Mouse (Mus musculus): ENCODE data around the gene Psmf1. TPM values are rescaled to one million over a fixed set of nuclear protein-coding genes. Genes with fewer than 3 reads are reported as not detected.

The Psmf1 gene
- polyA plus RNA-seq, 1 experiment from 2014 or later = 47.2 TPM

- no peak for ATAC-seq (ENCODE audit: insufficient number of reproducible peaks, insufficient read depth, low FRiP score, low TSS enrichment, low read depth)
- WGBS = 40% methylated on average over 9 of the region's 9 CpGs
- no peak overlapping the region for H3K4me3 ChIP-seq (replicated peaks)
- no peaks in the 10 kb centered on the region for H3K27me3 ChIP-seq
- no peaks in the 10 kb centered on the region for H3K36me3 ChIP-seq
- no peak overlapping the region for H3K4me2 ChIP-seq
- 0 out of 2 replicates have a peak, but pooled peaks cover 3% of the 10 kb centered on the region for H3K9me3 ChIP-seq
- peaks cover 10% of the 10 kb centered on the region for H3K4me1 ChIP-seq (replicated peaks)
- H3K9ac ChIP-seq (replicated peaks) = no peak overlapping the region
- H3K27ac ChIP-seq = no peak overlapping the region
These were observed 12.5 kb upstream of the Psmf1 start for GRCm38 (mm10) chr2:151756277-151757061.

GRCm38 (mm10) chr2:151751330-151751729 lies 7.3 kb upstream of the Psmf1 start:
- 82% methylated on average over 5 of the region's 5 CpGs for WGBS
- ATAC-seq (ENCODE audit: insufficient number of reproducible peaks, insufficient read depth, low FRiP score, low TSS enrichment, low read depth) = no peak

GRCm38 (mm10) chr2:151747847-151748705 lies 4.1 kb upstream of the Psmf1 start:
- 38% methylated on average over 19 of the region's 19 CpGs for WGBS
- no peaks in the 10 kb centered on the region for H3K9me3 ChIP-seq
- H3K27me3 ChIP-seq = 0 out of 2 replicates have a peak, but pooled peaks cover 3% of the 10 kb centered on the region
- no peak overlapping the region for H3K4me3 ChIP-seq (replicated peaks)
- no peak overlapping the region for H3K27ac ChIP-seq
- H3K9ac ChIP-seq (replicated peaks) = no peak overlapping the region
- H3K4me1 ChIP-seq (replicated peaks) = no peaks in the 10 kb centered on the region
- no peak overlapping the region for H3K4me2 ChIP-seq
- ATAC-seq (ENCODE audit: insufficient number of reproducible peaks, insufficient read depth, low FRiP score, low TSS enrichment, low read depth) = peak; percentile 71; the same call in 1 of the 2 replicates
- H3K36me3 ChIP-seq = no peaks in the 10 kb centered on the region

More at GRCm38 (mm10) chr2:151751330-151751729, 7.3 kb upstream of the Psmf1 start:
- Histone ChIP-seq H3K4me2 (no peak overlapping the region), H3K27me3 (no peaks in the 10 kb centered on the region), H3K4me3 (replicated peaks) (no peak overlapping the region), H3K9ac (replicated peaks) (no peak overlapping the region), H3K27ac (no peak overlapping the region), H3K9me3 (no peaks in the 10 kb centered on the region), H3K4me1 (replicated peaks) (no peaks in the 10 kb centered on the region), H3K36me3 (no peaks in the 10 kb centered on the region)

GRCm38 (mm10) chr2:151742850-151743679 lies 921 bp downstream of the Psmf1 start:
- no peak overlapping the region for H3K4me3 ChIP-seq (replicated peaks)
- no peak for ATAC-seq (ENCODE audit: insufficient number of reproducible peaks, insufficient read depth, low FRiP score, low TSS enrichment, low read depth)
- 64% methylated on average over 6 of the region's 6 CpGs for WGBS
- H3K4me2 ChIP-seq = no peak overlapping the region
- no peak overlapping the region for H3K9ac ChIP-seq (replicated peaks)
- H3K4me1 ChIP-seq (replicated peaks) = peaks cover 19% of the 10 kb centered on the region
- no peaks in the 10 kb centered on the region for H3K9me3 ChIP-seq
- H3K27ac ChIP-seq = no peak overlapping the region
- H3K36me3 ChIP-seq = no peaks in the 10 kb centered on the region
- 0 out of 2 replicates have a peak, but pooled peaks cover 3% of the 10 kb centered on the region for H3K27me3 ChIP-seq

GRCm38 (mm10) chr2:151742084-151742483 lies 1.9 kb downstream of the Psmf1 start:
- Histone ChIP-seq H3K9me3 (no peaks in the 10 kb centered on the region), H3K36me3 (no peaks in the 10 kb centered on the region), H3K4me3 (replicated peaks) (no peak overlapping the region), H3K4me1 (replicated peaks) (peaks cover 19% of the 10 kb centered on the region), H3K27ac (no peak overlapping the region), H3K4me2 (no peak overlapping the region), H3K9ac (replicated peaks) (no peak overlapping the region), H3K27me3 (0 out of 2 replicates have a peak, but pooled peaks cover 3% of the 10 kb centered on the region)
- ATAC-seq (ENCODE audit: insufficient number of reproducible peaks, insufficient read depth, low FRiP score, low TSS enrichment, low read depth) = no peak
- 83% methylated on average over 1 of the region's 1 CpGs for WGBS

- peak overlapping the region; percentile 93 for H3K4me3 ChIP-seq (replicated peaks)
- H3K4me2 ChIP-seq = peak overlapping the region; percentile 85
- peak overlapping the region; percentile 88 for H3K9ac ChIP-seq (replicated peaks)
- 0 out of 2 replicates have a peak, but pooled peaks cover under 1% of the 10 kb centered on the region for H3K27me3 ChIP-seq
- peak overlapping the region; percentile 74 for H3K27ac ChIP-seq
- no peaks in the 10 kb centered on the region for H3K9me3 ChIP-seq
- no peaks in the 10 kb centered on the region for H3K36me3 ChIP-seq
- WGBS = under 1% methylated on average over 61 of the region's 61 CpGs
- peaks cover 19% of the 10 kb centered on the region for H3K4me1 ChIP-seq (replicated peaks)
- peak; percentile 78 for ATAC-seq (ENCODE audit: insufficient number of reproducible peaks, insufficient read depth, low FRiP score, low TSS enrichment, low read depth)
These were observed 3.1 kb downstream of the Psmf1 start for GRCm38 (mm10) chr2:151740741-151741526.

- H3K9ac ChIP-seq (replicated peaks) = no peak overlapping the region
- no peak for ATAC-seq (ENCODE audit: insufficient number of reproducible peaks, insufficient read depth, low FRiP score, low TSS enrichment, low read depth)
- H3K4me1 ChIP-seq (replicated peaks) = peaks cover 19% of the 10 kb centered on the region
- peak overlapping the region; percentile 85 for H3K4me2 ChIP-seq
- H3K9me3 ChIP-seq = no peaks in the 10 kb centered on the region
- H3K27me3 ChIP-seq = no peaks in the 10 kb centered on the region
- no peak overlapping the region for H3K27ac ChIP-seq
- peaks cover 9% of the 10 kb centered on the region for H3K36me3 ChIP-seq
- WGBS = 90% methylated on average over 7 of the region's 7 CpGs
- H3K4me3 ChIP-seq (replicated peaks) = no peak overlapping the region
These were observed 4.5 kb downstream of the Psmf1 start for GRCm38 (mm10) chr2:151739505-151739904.

GRCm38 (mm10) chr2:151739081-151739480 lies 4.9 kb downstream of the Psmf1 start:
- Histone ChIP-seq H3K9me3 (no peaks in the 10 kb centered on the region), H3K27me3 (no peaks in the 10 kb centered on the region), H3K36me3 (peaks cover 12% of the 10 kb centered on the region), H3K9ac (replicated peaks) (no peak overlapping the region), H3K4me2 (no peak overlapping the region), H3K27ac (no peak overlapping the region), H3K4me1 (replicated peaks) (peaks cover 19% of the 10 kb centered on the region), H3K4me3 (replicated peaks) (no peak overlapping the region)
- no peak for ATAC-seq (ENCODE audit: insufficient number of reproducible peaks, insufficient read depth, low FRiP score, low TSS enrichment, low read depth)
- WGBS = 83% methylated on average over 3 of the region's 3 CpGs

GRCm38 (mm10) chr2:151738460-151738859 lies 5.5 kb downstream of the Psmf1 start:
- H3K4me1 ChIP-seq (replicated peaks) = peaks cover 19% of the 10 kb centered on the region
- H3K27me3 ChIP-seq = no peaks in the 10 kb centered on the region
- 80% methylated on average over 4 of the region's 4 CpGs for WGBS
- H3K9me3 ChIP-seq = no peaks in the 10 kb centered on the region
- no peak overlapping the region for H3K27ac ChIP-seq
- no peak overlapping the region for H3K4me2 ChIP-seq
- ATAC-seq (ENCODE audit: insufficient number of reproducible peaks, insufficient read depth, low FRiP score, low TSS enrichment, low read depth) = no peak
- no peak overlapping the region for H3K4me3 ChIP-seq (replicated peaks)
- no peak overlapping the region for H3K9ac ChIP-seq (replicated peaks)
- H3K36me3 ChIP-seq = peaks cover 18% of the 10 kb centered on the region

- H3K36me3 ChIP-seq = peaks cover 35% of the 10 kb centered on the region
- H3K4me2 ChIP-seq = no peak overlapping the region
- H3K9ac ChIP-seq (replicated peaks) = no peak overlapping the region
- no peak overlapping the region for H3K4me3 ChIP-seq (replicated peaks)
- no peaks in the 10 kb centered on the region for H3K9me3 ChIP-seq
- H3K4me1 ChIP-seq (replicated peaks) = peaks cover 13% of the 10 kb centered on the region
- no peak overlapping the region for H3K27ac ChIP-seq
- no peak for ATAC-seq (ENCODE audit: insufficient number of reproducible peaks, insufficient read depth, low FRiP score, low TSS enrichment, low read depth)
- WGBS = 93% methylated on average over 6 of the region's 6 CpGs
- H3K27me3 ChIP-seq = no peaks in the 10 kb centered on the region
These were observed 8.6 kb downstream of the Psmf1 start for GRCm38 (mm10) chr2:151735422-151735821.
